Mouse (Mus musculus): ENCODE measurements at regions not wholly inside any gene's neighbourhood (a gene's known extent, or its start where the extent isn't known, plus 50 kb on each side); places are given as distances from the start of the nearest gene placed in this dataset.
"Not testable (repeated sequence)": the region's sequence is repeated elsewhere in the genome, so short reads cannot be mapped to it uniquely, and the experiment has no call there.

DNA sequence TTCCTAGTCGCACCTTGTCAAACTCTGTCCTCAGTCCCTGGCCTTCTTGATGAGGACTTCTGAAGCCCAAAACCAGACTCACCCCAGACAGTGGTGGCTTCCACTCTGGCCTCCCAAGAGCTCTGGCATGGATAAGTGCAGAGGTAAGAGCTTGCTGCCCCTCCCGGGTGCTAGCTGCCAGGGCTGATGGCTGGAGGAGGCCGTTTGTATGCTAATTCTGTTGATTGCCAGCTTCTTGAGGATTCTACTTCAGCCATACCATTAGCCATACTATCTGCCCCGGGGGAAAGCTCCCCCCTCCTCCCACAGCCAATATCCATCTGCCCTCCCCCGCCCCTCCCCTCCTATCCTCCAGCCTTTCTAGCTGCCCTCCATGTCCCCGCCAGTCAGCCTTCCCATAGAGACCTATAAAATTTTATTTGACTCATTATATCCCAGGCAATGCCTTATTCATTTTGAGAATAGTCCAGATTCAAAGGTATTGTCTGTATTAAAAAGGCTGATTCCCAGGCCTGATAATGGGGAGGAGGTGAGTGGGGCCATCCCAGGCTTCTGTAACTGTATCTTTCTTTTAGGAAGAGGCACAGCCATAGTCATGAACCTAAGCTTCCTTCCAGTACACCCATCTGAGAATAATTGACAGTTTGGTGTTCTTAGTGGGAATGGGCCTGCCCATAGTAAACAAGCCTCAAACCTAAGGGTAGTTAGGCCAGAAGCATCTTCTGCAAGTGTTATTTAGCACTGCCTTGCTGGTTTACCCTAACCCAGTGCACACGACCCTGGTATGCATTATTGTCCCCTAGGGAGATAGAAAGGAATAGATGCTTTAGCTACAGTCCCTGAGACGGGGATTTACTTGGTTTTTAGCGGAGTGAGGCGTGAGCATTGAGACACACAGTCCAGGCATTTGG lies 239.2 kb upstream of the 1700012A03Rik start:
- no peak for DNase-seq (ENCODE audit: low spot score)

DNA sequence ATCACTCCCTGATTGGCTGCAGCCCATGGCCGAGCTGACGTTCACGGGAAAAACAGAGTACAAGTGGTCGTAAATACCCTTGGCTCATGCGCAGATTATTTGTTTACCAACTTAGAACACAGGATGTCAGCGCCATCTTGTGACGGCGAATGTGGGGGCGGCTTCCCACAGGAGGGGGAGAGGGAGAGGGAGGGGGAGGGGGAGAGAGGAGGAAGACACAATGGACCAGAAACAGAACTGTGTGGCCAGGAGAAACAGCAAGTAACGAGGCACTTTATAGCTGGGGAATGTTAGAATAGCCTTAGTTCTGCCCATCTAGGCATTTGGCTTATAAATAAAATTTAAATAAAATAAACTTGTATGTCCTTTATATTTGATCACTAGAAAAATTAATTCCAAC lies 240.7 kb upstream of the Podxl start:
- not testable (repeated sequence) for DNase-seq (ENCODE audit: low spot score)

DNA sequence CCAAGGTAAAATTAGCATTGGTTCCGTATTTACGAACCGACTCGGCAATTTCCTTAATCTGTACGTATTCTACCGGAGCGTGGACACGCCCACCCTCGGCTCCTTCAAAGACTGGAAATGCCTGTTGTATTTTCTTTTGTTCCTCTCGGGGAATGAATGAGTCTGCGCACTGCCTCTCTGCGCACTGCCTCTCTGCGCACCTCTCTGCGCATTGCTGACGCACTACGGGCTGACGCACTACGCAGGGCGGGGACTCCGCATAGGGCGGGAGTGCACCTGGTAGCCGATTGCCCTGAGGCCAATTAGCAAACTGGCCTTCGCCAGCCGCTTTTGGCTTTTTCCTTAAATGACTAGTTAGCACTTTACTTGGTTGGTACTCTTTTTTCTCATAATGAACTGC lies 239.4 kb upstream of the Podxl start:
- not testable (repeated sequence) for DNase-seq (ENCODE audit: low spot score)

DNA sequence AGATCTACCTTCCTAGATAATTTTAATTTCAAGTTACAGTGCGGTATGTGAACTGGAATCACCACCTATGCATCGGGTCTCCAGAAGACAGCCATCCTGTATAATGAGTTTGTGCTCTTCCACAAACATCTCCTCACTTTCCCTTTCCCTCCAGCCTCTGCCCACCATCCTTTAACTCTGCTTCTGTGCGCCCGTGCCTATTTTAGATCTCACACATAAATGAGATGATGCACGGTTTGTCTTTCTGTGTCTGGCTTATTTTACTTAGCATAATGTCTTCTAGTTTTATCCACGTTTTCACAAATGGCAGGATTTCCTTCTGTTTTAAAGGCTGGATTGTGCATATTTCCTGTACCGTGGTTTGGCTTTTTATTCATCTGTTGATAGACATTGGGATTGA lies 227.8 kb upstream of the Podxl start:
- DNase-seq (ENCODE audit: low spot score) = no peak

DNA sequence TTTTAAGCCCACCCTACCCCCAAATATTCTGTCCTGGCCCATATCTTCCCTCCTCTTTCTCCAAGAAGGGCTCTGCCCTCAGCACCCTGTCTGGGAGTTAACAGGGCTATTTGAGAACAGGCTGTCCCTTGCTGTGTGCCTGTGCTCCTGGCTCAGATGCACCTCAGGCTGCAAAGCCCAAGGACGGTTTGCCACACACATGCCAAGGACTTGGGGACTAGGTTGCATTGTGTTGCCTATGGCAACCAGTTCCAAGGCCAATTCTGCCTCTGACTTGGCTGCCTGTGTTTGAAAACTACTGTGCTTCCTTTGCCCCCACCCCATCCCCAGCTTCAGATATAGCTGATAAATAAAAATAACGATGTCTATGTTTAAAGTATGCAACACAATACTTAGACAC lies 227.1 kb upstream of the Podxl start:
- no peak for DNase-seq (ENCODE audit: low spot score)

DNA sequence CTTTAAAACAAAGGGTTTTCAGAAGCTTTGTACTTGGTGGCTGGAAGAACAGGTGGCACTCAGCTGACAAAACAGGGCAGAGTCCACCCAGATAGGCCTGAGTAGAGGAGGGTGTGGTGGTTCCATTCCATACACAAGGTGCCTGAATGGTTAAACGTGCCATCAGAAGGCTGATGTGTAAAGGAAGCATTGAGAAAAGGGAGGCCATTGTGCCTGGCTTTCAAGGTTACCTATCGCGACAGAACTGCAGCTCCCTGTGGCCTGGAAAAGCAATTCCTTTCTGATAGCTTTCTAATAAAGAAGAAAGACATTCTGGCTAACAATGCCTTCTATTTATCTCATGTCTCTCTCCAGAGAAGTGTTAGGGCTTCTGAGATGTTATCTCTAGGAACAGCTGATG lies 213.1 kb upstream of the Podxl start:
- no peak for DNase-seq (ENCODE audit: low spot score)

DNA sequence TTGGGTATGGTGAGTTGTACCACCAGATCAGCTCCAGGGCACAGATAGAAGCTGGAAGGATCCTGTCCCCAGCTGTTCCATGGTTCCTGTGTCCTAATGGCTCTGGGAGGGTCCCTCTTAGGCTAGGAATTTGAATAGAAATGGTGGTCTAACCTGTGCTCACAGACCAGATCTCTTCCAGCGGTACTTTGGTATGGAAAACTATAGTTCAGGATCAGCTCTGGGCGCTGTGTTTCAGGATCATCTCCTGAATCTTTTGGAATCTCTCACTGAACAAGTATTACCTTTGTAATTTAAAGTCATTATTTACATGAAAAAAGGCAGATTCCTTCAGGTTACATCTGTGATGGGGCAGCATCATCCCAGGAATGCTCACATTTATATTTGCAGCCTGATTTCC lies 208.1 kb upstream of the Podxl start:
- DNase-seq (ENCODE audit: low spot score) = no peak

DNA sequence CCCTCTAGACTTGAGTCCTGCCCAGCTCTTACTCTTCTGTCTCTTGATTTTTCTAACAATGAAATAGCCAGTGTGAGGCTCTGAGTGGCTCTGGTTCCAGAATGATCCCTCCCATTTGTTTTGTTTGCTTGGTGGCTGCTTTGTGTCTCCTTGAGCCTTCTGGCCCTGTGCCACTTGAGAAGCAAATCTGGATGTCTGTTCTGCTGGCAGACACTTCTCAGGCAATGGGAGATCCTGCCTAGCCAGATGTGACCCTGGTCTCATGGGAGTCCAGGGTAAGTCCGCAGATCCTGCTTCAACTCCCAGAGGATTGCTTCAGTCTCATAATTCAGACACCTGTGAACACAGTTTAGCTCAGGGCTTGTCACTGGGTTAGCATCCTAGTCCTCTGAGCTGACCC lies 181.8 kb upstream of the Podxl start:
- no peak for DNase-seq (ENCODE audit: low spot score)

DNA sequence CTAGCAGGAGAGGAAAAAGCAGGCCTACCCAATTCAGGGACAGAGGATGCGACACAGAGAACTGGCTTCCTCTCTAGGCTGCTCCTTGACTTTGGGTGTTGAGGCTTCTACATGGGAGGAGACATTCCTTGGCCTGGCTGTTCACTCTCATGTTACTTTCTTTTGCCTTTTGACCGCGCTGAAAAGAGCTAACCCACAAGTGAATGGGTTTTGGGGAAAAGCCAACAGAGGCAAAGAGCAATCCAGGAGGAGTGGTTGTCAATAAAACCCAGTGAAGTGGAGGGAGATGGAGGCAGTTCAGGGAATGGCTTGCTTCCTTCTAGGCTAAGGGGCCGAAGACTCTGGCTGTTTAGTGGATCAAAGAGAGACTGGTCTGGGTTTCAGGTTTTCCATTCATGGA lies 167.6 kb upstream of the Podxl start:
- no peak for DNase-seq (ENCODE audit: low spot score)

DNA sequence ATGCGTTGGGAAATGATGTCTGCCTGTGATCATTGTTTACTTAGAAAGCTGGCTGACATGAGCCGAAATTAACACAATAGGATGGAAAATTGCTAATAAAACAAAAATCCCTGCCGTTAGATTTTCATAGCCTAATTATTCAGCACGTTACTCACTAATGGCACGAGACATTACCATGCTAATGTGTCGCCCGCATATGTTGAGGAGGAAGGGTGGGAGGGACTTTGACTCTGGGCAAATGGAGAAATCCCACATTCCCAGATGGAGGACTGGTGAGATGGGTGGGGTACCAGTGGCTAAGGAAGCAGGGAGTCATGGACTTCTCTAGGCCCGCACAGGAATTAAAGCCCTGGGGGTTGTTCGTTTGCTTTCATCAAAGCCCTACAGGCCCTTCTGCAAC lies 155.8 kb upstream of the Podxl start:
- DNase-seq (ENCODE audit: low spot score) = no peak

DNA sequence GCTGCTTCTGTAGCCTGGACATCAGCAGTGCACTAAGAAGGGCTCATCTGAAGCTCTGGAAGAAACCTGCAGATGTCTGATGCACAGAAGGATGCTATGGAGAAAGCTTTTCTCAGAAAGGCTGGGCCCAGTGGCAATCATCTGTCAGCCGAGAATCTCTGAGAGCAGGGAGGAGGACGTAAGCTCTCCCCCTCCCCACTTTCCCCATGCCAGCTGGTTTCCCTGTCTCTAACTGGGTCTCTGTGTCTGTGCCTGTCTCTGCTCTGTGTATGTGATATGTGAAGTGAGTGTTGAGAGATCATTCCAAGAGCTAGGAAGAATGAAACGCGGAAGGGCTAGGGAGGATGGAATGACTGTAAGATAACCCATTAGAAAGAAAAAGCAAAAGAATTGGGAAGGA lies 155.1 kb upstream of the Podxl start:
- no peak for DNase-seq (ENCODE audit: low spot score)

DNA sequence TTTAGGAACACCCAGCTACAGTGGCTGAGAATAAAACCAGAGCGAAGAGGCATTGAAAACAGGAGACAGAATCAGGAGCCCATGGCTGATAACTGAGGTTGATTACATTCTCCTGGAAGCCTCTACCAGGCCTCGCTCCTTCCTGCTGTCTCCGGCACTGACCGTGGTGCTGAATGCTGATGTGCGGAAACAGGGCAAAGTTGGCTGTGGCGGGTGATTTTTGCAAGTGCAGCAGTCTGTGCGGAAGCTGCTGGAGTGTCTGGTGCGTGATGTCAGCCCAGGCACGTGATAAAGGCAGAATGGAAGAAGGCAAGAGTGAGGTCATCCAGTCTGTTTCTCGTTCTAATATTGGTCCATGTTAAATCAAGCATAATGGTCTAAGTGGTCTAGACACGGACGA lies 153.8 kb upstream of the Podxl start:
- peak; percentile 26 for DNase-seq (ENCODE audit: low spot score)

DNA sequence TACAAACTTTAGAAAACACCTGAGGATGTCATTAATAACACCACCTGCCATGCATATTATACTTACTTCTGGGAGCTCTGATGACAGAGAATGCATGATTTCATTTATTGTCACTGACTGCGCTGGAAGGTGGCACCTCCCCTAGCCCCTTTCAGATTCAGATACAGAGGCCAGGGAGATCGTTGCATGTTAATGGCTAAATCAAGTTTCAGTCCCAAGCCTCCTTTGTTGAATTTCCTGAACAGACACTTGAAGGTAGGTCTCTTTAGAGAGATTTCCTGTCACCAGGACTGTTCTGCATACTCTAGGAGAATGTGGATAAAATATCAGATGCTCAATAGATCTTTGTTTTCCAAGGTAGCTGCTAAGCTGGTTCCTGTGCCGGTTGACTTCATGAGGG lies 143.5 kb upstream of the Podxl start:
- no peak for DNase-seq (ENCODE audit: low spot score)

DNA sequence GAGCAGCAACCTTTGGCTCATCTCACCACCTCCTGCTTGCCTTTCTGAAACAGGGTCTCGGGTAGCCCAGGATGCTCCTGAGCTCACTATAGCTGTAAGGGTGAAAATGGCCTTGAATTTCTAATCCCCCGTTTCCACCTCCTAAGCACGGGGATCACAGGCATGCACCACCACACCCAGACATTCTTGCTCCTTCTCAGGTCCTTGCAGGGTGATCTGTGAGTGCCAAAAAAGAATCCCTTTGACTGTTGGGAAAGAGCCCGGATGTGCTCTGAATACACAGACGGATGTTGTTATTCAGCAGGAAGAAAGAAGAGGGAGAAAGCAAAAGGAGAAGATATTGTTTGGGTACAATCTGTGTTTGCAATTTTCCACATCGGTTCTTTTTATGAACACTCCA lies 140.4 kb upstream of the Podxl start:
- no peak for DNase-seq (ENCODE audit: low spot score)

DNA sequence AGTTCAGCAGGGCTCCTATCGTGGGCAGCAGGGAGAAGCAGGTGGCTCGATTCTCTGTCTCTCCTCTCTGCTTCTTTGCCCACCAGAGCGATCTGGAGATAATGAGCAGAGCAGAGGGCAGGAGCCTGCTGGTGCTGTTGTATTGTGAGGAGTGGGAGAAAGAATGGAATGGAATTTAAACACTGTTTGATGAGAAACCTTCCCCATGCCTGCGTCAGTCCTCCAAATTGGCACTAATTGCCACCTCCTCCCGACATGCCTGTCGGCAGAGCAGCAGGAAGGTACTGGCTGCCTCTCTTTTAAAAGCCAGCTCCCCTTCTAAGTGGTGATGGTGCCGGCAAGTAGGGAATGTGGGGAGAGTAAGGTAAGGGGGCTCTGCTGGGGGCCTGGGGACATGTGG lies 139.2 kb upstream of the Podxl start:
- no peak for DNase-seq (ENCODE audit: low spot score)

DNA sequence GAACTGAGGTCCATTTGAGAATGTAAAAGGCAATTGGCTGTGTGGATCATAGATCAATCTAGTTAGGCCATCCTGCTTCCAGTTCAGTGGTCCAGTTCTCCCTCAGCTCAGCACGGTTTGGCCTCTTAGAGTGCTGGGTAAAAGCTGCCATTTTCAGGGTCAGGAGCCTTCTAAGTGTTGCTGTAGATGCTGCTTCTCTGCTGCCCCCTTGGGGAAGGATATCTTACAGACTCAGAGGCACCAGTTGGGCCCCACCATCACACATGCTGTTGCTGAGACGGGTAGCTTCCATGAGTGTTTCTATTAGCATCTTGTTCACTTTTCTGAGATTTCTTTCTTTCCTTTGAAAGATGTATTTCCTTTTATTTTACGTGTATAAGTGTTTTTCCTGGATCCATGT lies 132.1 kb upstream of the Podxl start:
- no peak for DNase-seq (ENCODE audit: low spot score)

DNA sequence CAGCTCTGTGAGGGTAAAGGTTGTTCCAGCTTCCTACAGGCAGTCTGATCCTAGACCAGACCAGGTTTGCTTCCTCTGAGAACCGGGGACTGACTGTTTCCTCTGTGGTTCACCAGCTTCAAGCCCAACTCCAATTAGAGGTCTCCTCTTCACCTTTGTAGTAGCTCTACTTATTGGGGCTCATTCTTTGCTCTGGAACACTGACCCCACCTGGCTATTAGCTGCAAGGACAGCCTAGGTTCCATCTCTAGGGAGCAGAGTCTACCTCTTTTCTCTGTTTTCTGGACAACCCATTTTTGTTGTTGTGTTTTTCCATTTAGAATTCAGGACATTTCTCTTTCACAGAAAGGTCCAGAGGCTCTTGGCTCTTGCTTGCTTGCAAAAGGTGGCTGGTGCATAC lies 129.3 kb upstream of the Podxl start:
- no peak for DNase-seq (ENCODE audit: low spot score)

DNA sequence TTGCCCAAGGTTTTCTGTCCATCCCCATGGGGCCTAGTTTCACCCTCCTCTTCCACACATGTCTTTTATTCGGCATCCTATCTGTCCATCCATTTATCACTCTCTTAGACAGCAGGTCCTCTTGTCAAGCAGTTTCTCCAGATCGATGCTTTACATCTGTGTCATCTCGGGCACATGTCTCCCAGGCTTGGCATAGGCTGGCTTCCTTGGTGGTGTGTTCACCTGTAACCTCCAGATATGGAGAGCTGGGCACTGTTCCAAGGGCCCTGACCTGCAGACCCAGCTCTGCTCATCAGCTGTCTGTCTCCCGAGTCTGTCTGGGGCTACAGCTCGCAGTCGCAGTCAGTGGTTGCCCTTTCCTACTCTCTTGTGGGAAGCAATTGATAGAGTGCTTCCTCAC lies 128.2 kb upstream of the Podxl start:
- DNase-seq (ENCODE audit: low spot score) = no peak

DNA sequence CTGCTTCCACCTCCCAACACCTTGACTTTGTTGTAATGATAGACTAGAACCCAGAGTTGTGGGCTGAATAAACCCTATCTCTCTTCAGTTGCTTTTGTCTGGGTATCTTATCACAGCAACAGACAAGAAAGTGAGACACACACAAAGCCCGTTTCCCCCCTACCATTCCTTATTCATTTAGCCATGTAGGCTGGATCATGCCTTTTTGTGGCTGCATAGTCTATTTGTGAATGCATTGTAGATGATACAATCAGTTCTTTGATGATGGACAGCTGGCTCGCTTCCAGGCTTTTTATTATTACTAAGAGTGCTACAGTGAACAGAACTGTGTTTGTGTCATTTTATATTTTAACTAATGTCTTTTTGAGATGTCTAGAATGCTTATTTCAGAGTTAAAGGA lies 116.3 kb upstream of the Podxl start:
- DNase-seq (ENCODE audit: low spot score) = no peak

DNA sequence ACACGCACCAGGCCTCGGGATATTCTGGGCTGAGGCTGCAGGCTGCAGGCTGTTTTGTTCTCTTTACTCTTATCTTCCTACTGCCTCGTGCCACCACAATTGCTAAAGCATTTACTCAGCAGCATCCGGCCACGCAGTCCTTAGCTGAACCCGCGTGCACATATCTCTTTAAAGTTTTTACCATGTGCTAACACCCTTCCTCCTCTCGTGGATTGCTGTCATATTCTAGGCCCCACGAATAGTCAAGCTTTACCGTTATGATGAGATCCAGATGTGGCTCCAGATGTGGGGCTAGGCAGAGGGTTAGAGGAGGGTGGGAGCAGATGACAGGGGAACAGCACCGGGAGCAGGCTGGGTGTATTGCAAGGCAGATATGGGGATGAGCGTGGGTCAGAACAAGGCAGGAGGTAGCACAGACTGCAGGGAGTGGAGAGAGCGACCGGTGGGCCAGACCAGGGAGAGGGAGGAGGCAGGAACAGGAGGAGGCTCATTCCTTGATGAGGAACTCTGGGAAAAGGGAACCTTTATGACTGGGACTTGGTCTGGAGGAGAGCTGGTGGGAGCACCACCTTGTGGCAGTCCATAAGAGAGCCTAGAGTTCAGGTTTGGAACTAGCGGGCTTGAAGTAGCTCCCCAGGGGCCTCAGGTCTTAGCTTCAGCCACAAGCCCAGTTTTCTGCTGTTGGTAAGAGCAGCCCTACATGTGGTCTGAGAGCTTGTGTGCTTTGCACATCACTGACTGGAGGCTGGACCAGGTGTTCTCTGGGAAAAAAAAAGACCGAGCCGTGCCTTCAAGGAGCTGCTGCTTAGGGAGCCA lies 102.1 kb upstream of the Podxl start:
- no peak for DNase-seq (ENCODE audit: low spot score)

DNA sequence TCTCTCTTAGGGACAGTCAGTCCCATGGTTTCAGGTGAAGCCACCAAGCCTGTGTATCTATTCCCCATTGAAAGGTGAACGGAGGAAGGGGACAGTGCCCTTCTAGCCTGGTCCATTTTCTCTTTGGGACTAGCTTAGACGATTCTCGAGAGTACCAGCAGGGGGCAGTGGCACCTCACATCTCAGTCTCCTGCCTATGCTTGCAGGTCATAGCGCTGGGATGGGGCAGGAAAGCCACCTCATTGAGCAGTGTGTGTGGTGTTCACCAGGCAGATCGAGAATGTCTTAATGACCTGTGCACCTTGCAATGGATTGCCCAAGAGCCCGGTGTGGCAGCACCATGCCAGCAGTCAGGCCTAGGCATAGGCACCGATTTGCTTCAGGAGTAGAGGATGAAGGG lies 100.7 kb upstream of the Podxl start:
- DNase-seq (ENCODE audit: low spot score) = peak; percentile 47

DNA sequence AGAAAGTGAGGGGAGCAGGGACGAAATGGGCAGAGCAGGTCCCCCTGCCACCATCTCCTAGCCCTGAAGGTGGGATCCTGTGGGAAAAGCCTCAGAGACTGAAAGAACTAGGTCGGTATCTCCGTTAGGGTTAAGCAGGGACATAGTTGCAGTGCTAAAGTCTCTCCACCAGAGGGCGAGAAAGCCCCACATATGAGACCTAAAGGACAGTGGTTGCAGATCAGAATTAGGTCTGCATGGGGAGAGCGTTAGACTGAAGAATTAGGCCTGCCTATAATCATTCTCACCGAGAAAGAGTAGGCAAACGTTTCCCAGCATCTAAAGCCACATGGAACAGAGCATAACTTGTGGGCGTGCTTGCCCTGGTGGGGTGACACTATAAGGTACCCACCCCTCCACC lies 97.0 kb upstream of the Podxl start:
- DNase-seq (ENCODE audit: low spot score) = peak; percentile 50

DNA sequence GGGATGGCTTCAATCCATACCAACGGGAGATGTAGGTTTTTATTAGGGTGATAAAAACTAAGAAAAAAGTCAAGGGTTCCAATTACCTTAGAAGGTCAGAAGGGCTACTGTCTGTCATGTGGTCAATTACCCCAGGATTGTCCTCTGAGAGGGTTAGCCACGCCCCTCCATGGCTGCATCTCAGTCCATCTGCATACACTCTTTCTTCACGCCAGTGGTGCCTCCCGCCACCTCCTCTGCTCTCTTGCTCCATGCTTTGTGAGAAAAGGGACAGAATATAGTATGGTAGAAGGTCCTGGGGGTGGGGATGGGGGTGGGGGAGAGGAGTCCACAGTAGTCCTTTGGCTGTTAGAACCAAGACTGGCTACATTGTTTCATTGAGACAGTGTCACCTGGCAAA lies 96.1 kb upstream of the Podxl start:
- no peak for DNase-seq (ENCODE audit: low spot score)
